Mouse (Mus musculus): ENCODE measurements around the gene Pemt.

The Pemt gene

GRCm38 (mm10) chr11:60001231-60001980, 44.9 kb downstream of the Pemt start:
- peak; percentile 74 for DNase-seq (ENCODE audit: low read depth, low spot score)

GRCm38 (mm10) chr11:59994318-59994717, 52.0 kb downstream of the Pemt start:
- no peak for DNase-seq (ENCODE audit: low read depth, low spot score)

- no peak for DNase-seq (ENCODE audit: low read depth, low spot score)
Measured at GRCm38 (mm10) chr11:59991365-59991764, 54.9 kb downstream of the Pemt start.

GRCm38 (mm10) chr11:59989406-59989805, 56.9 kb downstream of the Pemt start:
- DNase-seq (ENCODE audit: low read depth, low spot score), result no peak

GRCm38 (mm10) chr11:59977831-59978230, 68.5 kb downstream of the Pemt start:
- DNase-seq (ENCODE audit: low read depth, low spot score), result no peak

GRCm38 (mm10) chr11:59975241-59975640, 71.0 kb downstream of the Pemt start:
- no peak for DNase-seq (ENCODE audit: low read depth, low spot score)

- no peak for DNase-seq (ENCODE audit: low read depth, low spot score)
Measured at GRCm38 (mm10) chr11:59973389-59973788, 72.9 kb downstream of the Pemt start.

- DNase-seq (ENCODE audit: low read depth, low spot score), result peak; percentile 39
Measured at GRCm38 (mm10) chr11:59971691-59972090, 74.6 kb downstream of the Pemt start.

- no peak for DNase-seq (ENCODE audit: low read depth, low spot score)
Measured at GRCm38 (mm10) chr11:59970780-59971179, 75.5 kb downstream of the Pemt start.

GRCm38 (mm10) chr11:59967765-59968164, 78.5 kb downstream of the Pemt start:
- no peak for DNase-seq (ENCODE audit: low read depth, low spot score)

GRCm38 (mm10) chr11:59966102-59966483, 80.2 kb downstream of the Pemt start:
- no peak for DNase-seq (ENCODE audit: low read depth, low spot score)

GRCm38 (mm10) chr11:59965227-59966101, 80.8 kb downstream of the Pemt start:
- DNase-seq (ENCODE audit: low read depth, low spot score), result peak; percentile 81

- DNase-seq (ENCODE audit: low read depth, low spot score), result peak; percentile 90
Measured at GRCm38 (mm10) chr11:59964818-59965217, 81.5 kb downstream of the Pemt start, which contains the start of gene Rasd1. Gene Rasd1, minus strand, starts transcription at chr11:59964944.

GRCm38 (mm10) chr11:59964163-59964758, 82.0 kb downstream of the Pemt start:
- no peak for DNase-seq (ENCODE audit: low read depth, low spot score)

- DNase-seq (ENCODE audit: low read depth, low spot score), result peak; percentile 35
Measured at GRCm38 (mm10) chr11:59963364-59964162, 82.7 kb downstream of the Pemt start.

GRCm38 (mm10) chr11:59962590-59962989, 83.7 kb downstream of the Pemt start:
- DNase-seq (ENCODE audit: low read depth, low spot score), result no peak

GRCm38 (mm10) chr11:59961338-59961875, 84.9 kb downstream of the Pemt start:
- DNase-seq (ENCODE audit: low read depth, low spot score), result no peak

- no peak for DNase-seq (ENCODE audit: low read depth, low spot score)
Measured at GRCm38 (mm10) chr11:59960476-59961337, 85.6 kb downstream of the Pemt start.

GRCm38 (mm10) chr11:59959453-59959852, 86.8 kb downstream of the Pemt start:
- DNase-seq (ENCODE audit: low read depth, low spot score), result no peak

- DNase-seq (ENCODE audit: low read depth, low spot score), result no peak
Measured at GRCm38 (mm10) chr11:59956749-59957148, 89.5 kb downstream of the Pemt start.

All from ZHBTc4 (cell line).